Mouse (Mus musculus) kidney, adult 8-10 months (tissue): ENCODE measurements at regions not wholly inside any gene's neighbourhood (a gene's known extent, or its start where the extent isn't known, plus 50 kb on each side); places are given as distances from the start of the nearest gene placed in this dataset.
"Not testable (repeated sequence)": the region's sequence is repeated elsewhere in the genome, so short reads cannot be mapped to it uniquely, and the experiment has no call there.

Experiments used
- DNase-seq, 2 experiments: peaks; one replicate each; pipeline ENCODE4 v3.0.0; 2022

GRCm38 (mm10) chr13:68167826-68168225 lies 304.7 kb downstream of the BC048507 start:
- peak in 1 of 2 experiments; percentile 51 for DNase-seq

- not testable (repeated sequence) for DNase-seq
Measured at GRCm38 (mm10) chr13:68173456-68173855, 310.3 kb downstream of the BC048507 start.
